Mouse (Mus musculus) left cerebral cortex, postnatal 10 days (tissue): Measurements from ENCODE around the gene Sel1l. TPM values are rescaled to one million over a fixed set of nuclear protein-coding genes. Genes with fewer than 3 reads are reported as not detected.
A peak's percentile ranks its signal among the peaks of the same experiment; 100 is the strongest.

Experiments used
- DNase-seq, 2 experiments: peaks; one replicate each; pipeline ENCODE4 v3.0.0; 2021 to 2022; ENCODE audit warnings: low spot score in 2 of 2, mixed read lengths in 1 of 2; ENCODE audit errors: extremely low spot score in 1 of 2
- intact Hi-C: fragments of 180-260 bp; cut with DNase I; formaldehyde crosslinking; loops from one replicate; pipeline ENCODE4 v1.15.1; 2025
- total RNA-seq, 2 experiments: library from RNA; stranded (reverse); gene quantifications; 2 replicates each; pipeline ENCODE4 v1.2.3; 2021

Gene Sel1l
- 100 to 1,000 TPM; 129 to 132 TPM for total RNA-seq

- intact Hi-C loops, result no loop called here
- DNase-seq, result peak; percentile 99
Observed at GRCm38 (mm10) chr12:91849045-91849467, at the start of gene Sel1l. TSS of gene Sel1l (minus strand) at chr12:91849157.

GRCm38 (mm10) chr12:91892622-91893560, 43.9 kb upstream of the Sel1l start:
- no peak for DNase-seq
- intact Hi-C loops, result no loop called here

- intact Hi-C loops, result no loop called here
- DNase-seq, result no peak
Observed at GRCm38 (mm10) chr12:91880431-91880830, 31.5 kb upstream of the Sel1l start.

GRCm38 (mm10) chr12:91878912-91879250, 29.9 kb upstream of the Sel1l start:
- DNase-seq, result no peak
- intact Hi-C loops, result no loop called here

- DNase-seq, result no peak
Observed at GRCm38 (mm10) chr12:91878056-91878911, 29.3 kb upstream of the Sel1l start.

GRCm38 (mm10) chr12:91877646-91878045, 28.7 kb upstream of the Sel1l start:
- DNase-seq, result peak; percentile 28 to 53
- intact Hi-C loops, result no loop called here

More at GRCm38 (mm10) chr12:91878056-91878911, 29.3 kb upstream of the Sel1l start:
- intact Hi-C loops, result no loop called here

GRCm38 (mm10) chr12:91870671-91871070, 21.7 kb upstream of the Sel1l start:
- DNase-seq, result no peak
- intact Hi-C loops, result no loop called here

- intact Hi-C loops, result no loop called here
- DNase-seq, result no peak
Observed at GRCm38 (mm10) chr12:91869352-91869751, 20.4 kb upstream of the Sel1l start.

- DNase-seq, result no peak
- intact Hi-C loops, result no loop called here
Observed at GRCm38 (mm10) chr12:91854330-91854729, 5.4 kb upstream of the Sel1l start.

- DNase-seq, result no peak
- intact Hi-C loops, result no loop called here
Observed at GRCm38 (mm10) chr12:91848394-91849044, 438 bp downstream of the Sel1l start.

- intact Hi-C loops, result no loop called here
- DNase-seq, result no peak
Observed at GRCm38 (mm10) chr12:91846038-91846437, 2.9 kb downstream of the Sel1l start.

- intact Hi-C loops, result no loop called here
- DNase-seq, result no peak
Observed at GRCm38 (mm10) chr12:91845393-91845792, 3.6 kb downstream of the Sel1l start.

- no peak for DNase-seq
- intact Hi-C loops, result no loop called here
Observed at GRCm38 (mm10) chr12:91844542-91844941, 4.4 kb downstream of the Sel1l start.

- intact Hi-C loops, result no loop called here
- DNase-seq, result no peak
Observed at GRCm38 (mm10) chr12:91843888-91844287, 5.1 kb downstream of the Sel1l start.

- DNase-seq, result no peak
- intact Hi-C loops, result no loop called here
Observed at GRCm38 (mm10) chr12:91841714-91842113, 7.2 kb downstream of the Sel1l start.

- intact Hi-C loops, result no loop called here
- DNase-seq, result no peak
Observed at GRCm38 (mm10) chr12:91838261-91838660, 10.7 kb downstream of the Sel1l start.

GRCm38 (mm10) chr12:91837401-91838065, 11.4 kb downstream of the Sel1l start:
- intact Hi-C loops, result no loop called here
- no peak for DNase-seq

- DNase-seq, result no peak
- intact Hi-C loops, result no loop called here
Observed at GRCm38 (mm10) chr12:91833939-91834333, 15.0 kb downstream of the Sel1l start.
